Mouse (Mus musculus) intestine, embryonic 16.5 days (tissue): ENCODE measurements at regions not wholly inside any gene's neighbourhood (a gene's known extent, or its start where the extent isn't known, plus 50 kb on each side); places are given as distances from the start of the nearest gene placed in this dataset.
"Not testable (repeated sequence)": the region's sequence is repeated elsewhere in the genome, so short reads cannot be mapped to it uniquely, and the experiment has no call there.

ENCODE experiments used
- ATAC-seq: fragments of 200-750 bp; cut with Nextera tagmentation; 2 replicates; pipeline ENCODE4 v1.8.0; 2017; ENCODE audit warnings: moderate TSS enrichment, moderate library complexity
- H3K27ac ChIP-seq: fragments of 300-500 bp; sonication (generic); 2 replicates; pipeline ENCODE4 v1.5.1; 2014; ENCODE audit warnings: mild to moderate bottlenecking, low read length
- H3K27me3 ChIP-seq: fragments of 300-500 bp; sonication (generic); replicated peaks from 2 replicates; pipeline ENCODE4 v1.6.1; 2014; ENCODE audit warnings: low read length, control low read depth, mixed read lengths; ENCODE audit not compliant: control insufficient read depth, insufficient read depth
- H3K36me3 ChIP-seq: fragments of 300-500 bp; sonication (generic); 2 replicates; pipeline ENCODE4 v1.6.1; 2014; ENCODE audit warnings: low read length, control low read depth; ENCODE audit not compliant: control insufficient read depth, insufficient read depth
- H3K4me1 ChIP-seq: fragments of 300-500 bp; sonication (generic); 2 replicates; pipeline ENCODE4 v1.6.1; 2014; ENCODE audit warnings: low read length, control low read depth, mixed read lengths; ENCODE audit not compliant: control insufficient read depth, insufficient read depth
- H3K4me2 ChIP-seq: fragments of 300-500 bp; sonication (generic); 2 replicates; pipeline ENCODE4 v1.6.1; 2014; ENCODE audit warnings: low read depth, low read length, control low read depth
- H3K4me3 ChIP-seq: fragments of 300-500 bp; sonication (generic); 2 replicates; pipeline ENCODE4 v1.5.1; 2014; ENCODE audit warnings: mild to moderate bottlenecking, low read length
- H3K9ac ChIP-seq: fragments of 300-500 bp; sonication (generic); 2 replicates; pipeline ENCODE4 v1.6.1; 2014; ENCODE audit warnings: low read depth, low read length
- H3K9me3 ChIP-seq: fragments of 300-500 bp; sonication (generic); 2 replicates; pipeline ENCODE4 v1.6.1; 2016; ENCODE audit warnings: low read length, control low read depth; ENCODE audit not compliant: control insufficient read depth
- WGBS: fragments of 180-500 bp; shearing (Covaris S2); extraction: QIAGEN DNeasy Blood & Tissue Kit; methylation state at CpG from one replicate; pipeline ENCODE4 v1.1.7; 2014; 5-methylcytosine and 5-hydroxymethylcytosine counted together

- Histone ChIP-seq H3K4me2 (no peak overlapping the region), H3K9ac (no peak overlapping the region), H3K27ac (no peak overlapping the region), H3K36me3 (no peaks in the 10 kb centered on the region), H3K27me3 (no peaks in the 10 kb centered on the region), H3K9me3 (no peaks in the 10 kb centered on the region), H3K4me1 (no peaks in the 10 kb centered on the region), H3K4me3 (no peak overlapping the region)
- no peak for ATAC-seq
Measured at GRCm38 (mm10) chr15:19458485-19458884, 639.7 kb downstream of the Cdh10 start.

GRCm38 (mm10) chr15:19473521-19473920 lies 654.8 kb downstream of the Cdh10 start:
- 25% methylated on average over 2 of the region's 2 CpGs for WGBS
- Histone ChIP-seq H3K4me1 (no peaks in the 10 kb centered on the region), H3K4me2 (no peak overlapping the region), H3K27me3 (no peaks in the 10 kb centered on the region), H3K9me3 (no peaks in the 10 kb centered on the region), H3K27ac (no peak overlapping the region), H3K36me3 (no peaks in the 10 kb centered on the region), H3K9ac (no peak overlapping the region), H3K4me3 (no peak overlapping the region)
- no peak for ATAC-seq

GRCm38 (mm10) chr15:19493556-19493955 lies 674.8 kb downstream of the Cdh10 start:
- H3K27ac ChIP-seq, H3K4me1 ChIP-seq, H3K27me3 ChIP-seq, H3K36me3 ChIP-seq, H3K9ac ChIP-seq, H3K9me3 ChIP-seq, H3K4me2 ChIP-seq, ATAC-seq, H3K4me3 ChIP-seq: not testable (repeated sequence)

- H3K27me3 ChIP-seq = no peaks in the 10 kb centered on the region
- H3K36me3 ChIP-seq = no peaks in the 10 kb centered on the region
- H3K4me2 ChIP-seq = no peak overlapping the region
- no peak for ATAC-seq
- 85% methylated on average over 2 of the region's 2 CpGs for WGBS
- H3K4me1 ChIP-seq = no peaks in the 10 kb centered on the region
- no peak overlapping the region for H3K27ac ChIP-seq
- no peaks in the 10 kb centered on the region for H3K9me3 ChIP-seq
- no peak overlapping the region for H3K4me3 ChIP-seq
- H3K9ac ChIP-seq = no peak overlapping the region
Measured at GRCm38 (mm10) chr15:19519377-19519776, 700.6 kb downstream of the Cdh10 start.

GRCm38 (mm10) chr15:19540676-19541075 lies 721.9 kb downstream of the Cdh10 start:
- Histone ChIP-seq H3K27ac (no peak overlapping the region), H3K9ac (no peak overlapping the region), H3K4me3 (no peak overlapping the region), H3K4me1 (no peaks in the 10 kb centered on the region), H3K9me3 (no peaks in the 10 kb centered on the region), H3K36me3 (no peaks in the 10 kb centered on the region), H3K4me2 (no peak overlapping the region), H3K27me3 (no peaks in the 10 kb centered on the region)
- no peak for ATAC-seq
- WGBS = 88% methylated on average over 4 of the region's 4 CpGs

GRCm38 (mm10) chr15:19549757-19550156 lies 731.0 kb downstream of the Cdh10 start:
- no peaks in the 10 kb centered on the region for H3K4me1 ChIP-seq
- no peak overlapping the region for H3K9ac ChIP-seq
- no peak overlapping the region for H3K4me2 ChIP-seq
- no peaks in the 10 kb centered on the region for H3K27me3 ChIP-seq
- H3K4me3 ChIP-seq = no peak overlapping the region
- H3K27ac ChIP-seq = no peak overlapping the region
- no peak for ATAC-seq
- no peaks in the 10 kb centered on the region for H3K9me3 ChIP-seq
- no peaks in the 10 kb centered on the region for H3K36me3 ChIP-seq

- Histone ChIP-seq H3K27ac (no peak overlapping the region), H3K4me3 (no peak overlapping the region), H3K4me2 (no peak overlapping the region), H3K9me3 (no peaks in the 10 kb centered on the region), H3K9ac (no peak overlapping the region), H3K4me1 (no peaks in the 10 kb centered on the region), H3K36me3 (no peaks in the 10 kb centered on the region), H3K27me3 (no peaks in the 10 kb centered on the region)
- 32% methylated on average over 1 of the region's 1 CpGs for WGBS
- peak; percentile 86 for ATAC-seq
Measured at GRCm38 (mm10) chr15:19584769-19585168, 766.0 kb downstream of the Cdh10 start.

- H3K4me3 ChIP-seq = no peak overlapping the region
- ATAC-seq = peak; percentile 55
- H3K36me3 ChIP-seq = no peaks in the 10 kb centered on the region
- WGBS = 72% methylated on average over 1 of the region's 1 CpGs
- no peaks in the 10 kb centered on the region for H3K4me1 ChIP-seq
- H3K4me2 ChIP-seq = no peak overlapping the region
- no peak overlapping the region for H3K9ac ChIP-seq
- H3K27ac ChIP-seq = no peak overlapping the region
- H3K27me3 ChIP-seq = no peaks in the 10 kb centered on the region
- no peaks in the 10 kb centered on the region for H3K9me3 ChIP-seq
Measured at GRCm38 (mm10) chr15:19585281-19585680, 766.5 kb downstream of the Cdh10 start.

- ATAC-seq = no peak
- 95% methylated on average over 2 of the region's 2 CpGs for WGBS
Measured at GRCm38 (mm10) chr15:19593746-19594145, 775.0 kb downstream of the Cdh10 start.

GRCm38 (mm10) chr15:19622367-19622766 lies 803.6 kb downstream of the Cdh10 start:
- 30% methylated on average over 5 of the region's 5 CpGs for WGBS
- not testable (repeated sequence) for H3K36me3 ChIP-seq, H3K4me3 ChIP-seq, H3K4me2 ChIP-seq, H3K4me1 ChIP-seq, ATAC-seq, H3K9me3 ChIP-seq, H3K9ac ChIP-seq, H3K27me3 ChIP-seq, H3K27ac ChIP-seq

More at GRCm38 (mm10) chr15:19593746-19594145, 775.0 kb downstream of the Cdh10 start:
- no peaks in the 10 kb centered on the region for H3K27me3 ChIP-seq
- no peak overlapping the region for H3K4me3 ChIP-seq
- H3K9me3 ChIP-seq = no peaks in the 10 kb centered on the region
- no peaks in the 10 kb centered on the region for H3K36me3 ChIP-seq
- no peak overlapping the region for H3K4me2 ChIP-seq
- no peak overlapping the region for H3K9ac ChIP-seq
- no peaks in the 10 kb centered on the region for H3K4me1 ChIP-seq
- no peak overlapping the region for H3K27ac ChIP-seq
